Mouse (Mus musculus) heart, adult 9 months (tissue): ENCODE results near the gene Igll1.
"Not testable (repeated sequence)": the region's sequence is repeated elsewhere in the genome, so short reads cannot be mapped to it uniquely, and the experiment has no call there.

ENCODE experiments used
- DNase-seq, 2 experiments: peaks; one replicate each; pipeline ENCODE4 v3.0.0; 2022; ENCODE audit warnings: low spot score in 2 of 2

Gene Igll1

DNA sequence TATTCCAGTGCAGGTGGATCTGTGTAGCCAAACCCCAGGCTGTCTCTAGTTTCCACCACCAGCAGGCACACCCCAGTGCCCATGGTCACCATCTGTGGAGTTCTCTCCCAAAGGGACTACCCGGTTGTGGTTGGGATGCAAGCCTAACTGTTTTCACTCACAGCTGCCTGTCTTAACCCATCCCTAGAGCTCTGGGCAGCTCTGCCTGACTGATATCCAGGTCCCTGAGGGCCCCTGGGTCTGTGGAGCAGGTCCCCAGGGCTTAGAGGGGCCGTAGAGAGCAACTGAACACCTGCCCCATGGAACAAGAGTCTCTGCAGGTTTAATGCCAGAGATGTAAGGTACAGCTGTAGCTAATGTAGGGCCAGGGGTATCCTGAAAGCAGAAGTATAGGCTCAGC lies at the start of gene Igll1:
Igll1 (minus strand) TSS at position 8 of the 400 bp plus-strand sequence.
- DNase-seq = no peak

DNA sequence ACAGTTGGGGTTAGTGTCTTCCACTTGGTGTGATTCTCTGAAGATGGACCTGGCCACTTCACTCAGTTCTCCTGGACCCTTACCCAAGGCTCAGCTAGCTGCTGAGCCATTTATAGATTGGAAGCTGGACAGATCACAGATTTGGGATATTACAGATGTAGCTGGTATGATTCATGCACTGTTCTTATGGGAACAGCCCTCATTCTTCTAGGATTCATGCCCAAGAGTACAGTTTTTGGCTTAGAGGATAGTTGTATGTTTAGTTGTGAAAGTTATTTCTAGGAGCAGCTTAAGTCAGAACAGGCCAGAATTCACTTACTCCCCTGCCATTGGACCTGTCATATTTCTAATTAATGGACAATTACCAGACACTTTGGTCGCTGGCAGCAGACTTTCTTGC lies 49.7 kb upstream of the Igll1 start:
- no peak for DNase-seq

GRCm38 (mm10) chr16:16911641-16912597 lies 48.1 kb upstream of the Igll1 start:
- DNase-seq = peak; percentile 72 to 75

- DNase-seq = peak; percentile 89 to 95
Measured at GRCm38 (mm10) chr16:16907799-16908198, 44.0 kb upstream of the Igll1 start.

DNA sequence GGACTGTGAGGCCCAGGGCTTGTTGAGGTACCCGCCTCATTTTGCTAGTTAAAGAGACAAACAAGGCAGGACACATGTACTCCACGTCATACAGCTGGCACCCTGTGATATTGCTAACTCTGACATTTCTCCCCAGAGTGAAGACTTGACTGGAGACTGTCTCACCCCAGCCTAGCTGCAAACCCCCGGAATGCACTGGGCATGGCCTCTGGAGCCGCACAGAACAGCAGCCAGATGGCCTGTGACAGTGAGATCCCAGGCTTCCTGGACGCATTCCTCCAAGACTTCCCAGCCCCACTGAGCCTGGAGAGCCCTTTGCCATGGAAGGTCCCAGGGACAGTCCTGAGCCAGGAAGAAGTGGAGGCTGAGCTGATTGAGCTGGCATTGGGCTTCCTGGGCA lies 39.4 kb upstream of the Igll1 start:
- no peak for DNase-seq

DNA sequence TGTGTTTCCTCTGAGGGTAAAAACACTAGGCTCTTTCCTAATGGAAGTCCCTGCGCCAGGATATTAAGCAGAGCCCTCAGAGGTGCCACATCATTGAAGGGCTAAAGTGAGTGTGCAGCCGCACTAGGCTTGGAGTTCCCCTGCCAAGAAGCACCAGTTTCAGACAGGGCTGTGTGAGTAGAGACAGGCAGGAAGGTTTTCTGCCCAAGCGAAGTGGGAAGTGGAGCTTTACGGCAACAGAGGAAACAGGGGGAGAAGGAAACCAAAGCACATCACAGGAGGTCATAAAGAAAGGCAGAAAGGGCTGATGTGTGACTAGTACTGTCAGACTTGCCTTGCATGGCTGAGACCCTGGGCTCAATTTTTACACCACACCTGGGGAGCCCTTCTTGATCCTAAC lies 38.5 kb upstream of the Igll1 start:
- no peak for DNase-seq

DNA sequence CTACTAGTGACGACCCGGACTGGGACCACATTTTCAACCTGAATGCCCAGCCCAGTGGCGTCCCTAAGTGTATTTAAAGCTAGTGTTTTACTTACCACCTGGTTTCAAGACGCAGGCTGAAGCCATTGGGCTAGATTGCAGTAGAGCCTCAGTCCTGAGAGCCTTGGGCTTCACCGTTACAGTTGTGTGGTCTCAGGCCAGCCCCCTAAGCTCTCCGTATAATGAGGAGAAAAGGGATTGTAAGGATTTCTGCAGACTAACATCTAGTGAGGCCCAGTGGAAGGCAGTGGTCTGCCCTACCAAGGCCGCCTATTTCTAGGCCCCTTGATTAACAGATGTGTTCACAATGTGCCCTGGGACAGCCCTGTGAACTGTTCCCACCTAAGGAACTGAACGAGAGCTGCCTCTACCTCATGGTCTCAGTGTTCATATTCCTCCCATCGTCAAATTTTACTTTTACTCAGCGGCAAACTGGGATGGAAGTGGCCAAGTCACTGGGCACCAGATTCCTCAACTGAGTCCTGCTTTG lies 33.3 kb upstream of the Igll1 start:
- no peak for DNase-seq

DNA sequence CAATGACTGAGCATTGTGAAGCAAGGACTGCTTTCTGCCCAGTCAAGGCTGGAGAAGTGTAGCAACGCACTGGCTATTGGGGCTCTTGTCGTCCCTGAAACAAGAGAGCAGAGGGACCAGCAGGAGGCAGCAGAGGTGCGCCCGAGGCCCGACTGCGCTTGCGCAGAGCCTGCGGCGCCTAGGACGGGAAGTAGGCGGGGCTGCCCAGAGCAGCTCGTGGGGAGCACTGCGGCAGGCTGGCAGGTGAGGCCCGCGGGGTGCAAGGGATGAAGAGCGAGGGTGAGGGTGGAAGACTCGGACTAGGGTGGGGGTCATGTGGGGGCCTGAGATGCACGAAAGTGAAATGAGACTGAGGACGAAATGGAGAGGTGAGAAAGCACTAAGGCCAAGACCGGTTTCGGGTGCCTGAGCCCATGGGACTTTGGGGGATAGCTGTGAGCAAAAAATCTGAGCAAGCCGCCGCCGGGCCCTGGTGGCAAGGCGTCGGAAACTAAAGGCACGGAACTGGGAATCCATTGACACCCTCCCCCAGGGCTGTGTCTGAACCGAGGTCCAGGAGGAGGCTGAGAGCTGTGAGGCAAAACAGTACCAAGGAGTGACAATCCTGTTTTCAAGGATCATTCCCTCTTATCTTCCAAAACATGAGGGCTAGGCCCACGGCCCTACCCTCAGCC lies 32.7 kb upstream of the Igll1 start, which contains the start of gene Ppm1f:
Ppm1f (plus strand) TSS at position 88 of the 674 bp plus-strand sequence.
- DNase-seq = peak; percentile 92 to 94

GRCm38 (mm10) chr16:16896015-16896381 lies 32.2 kb upstream of the Igll1 start:
- no peak for DNase-seq

DNA sequence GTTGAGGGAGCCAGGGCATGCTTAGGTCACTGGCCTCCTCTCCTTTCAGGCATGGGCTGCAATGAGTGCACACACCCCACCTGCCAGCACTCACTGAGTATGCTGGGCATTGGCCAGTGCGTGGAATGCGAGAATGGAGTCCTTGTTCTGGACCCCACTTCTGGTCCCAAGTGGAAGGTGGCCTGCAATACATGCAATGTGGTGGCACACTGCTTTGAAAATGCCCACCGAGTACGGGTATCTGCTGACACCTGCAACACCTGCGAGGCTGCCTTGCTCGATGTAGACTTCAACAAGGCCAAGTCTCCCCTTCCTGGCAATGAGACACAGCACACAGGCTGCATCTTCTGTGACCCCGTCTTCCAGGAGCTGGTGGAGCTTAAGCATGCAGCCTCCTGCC lies 28.6 kb upstream of the Igll1 start:
- no peak for DNase-seq

DNA sequence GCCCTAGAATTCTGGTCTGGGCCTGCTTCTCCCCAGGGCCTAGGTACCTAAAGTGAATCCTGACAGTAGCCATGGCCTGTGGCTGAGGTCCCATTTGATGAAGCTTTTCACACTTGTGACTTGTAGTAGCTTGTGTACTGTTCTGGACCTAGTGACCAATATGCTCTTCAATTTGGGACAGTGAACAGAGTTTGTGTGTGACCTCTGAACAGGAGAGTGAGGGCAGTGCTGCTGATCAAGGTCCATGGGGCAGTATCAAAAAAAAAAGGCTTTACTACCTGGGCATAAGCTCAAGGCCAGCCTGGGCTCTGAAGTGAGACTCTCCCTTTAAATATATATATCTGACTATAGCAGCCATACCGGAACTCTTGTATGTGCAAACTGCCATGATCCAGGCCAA lies 24.6 kb upstream of the Igll1 start:
- no peak for DNase-seq

DNA sequence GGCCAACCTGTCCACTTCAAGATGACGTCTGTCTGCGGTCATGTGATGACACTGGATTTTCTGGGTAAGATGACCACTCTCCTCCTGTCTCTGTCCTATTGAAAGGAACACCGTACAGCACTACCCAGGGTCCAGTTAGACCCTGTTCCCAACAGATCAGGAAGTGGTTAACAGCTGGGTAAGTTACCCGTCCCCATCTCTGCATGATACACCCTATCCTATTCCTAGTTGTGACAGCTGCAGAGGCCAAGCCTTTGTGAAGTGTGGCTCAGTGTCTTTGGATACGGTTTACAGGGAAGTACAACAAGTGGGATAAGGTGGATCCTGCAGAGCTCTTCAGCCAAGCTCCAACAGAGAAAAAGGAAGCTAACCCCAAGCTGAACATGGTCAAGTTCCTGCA lies 15.2 kb upstream of the Igll1 start:
- DNase-seq = no peak

GRCm38 (mm10) chr16:16870617-16871331 lies 7.0 kb upstream of the Igll1 start, which contains the start of the genes Top3b and Vpreb1:
Top3b (plus strand) TSS chr16:16870736.
Vpreb1 (minus strand) TSS chr16:16870843.
- DNase-seq = peak; percentile 88 to 89

GRCm38 (mm10) chr16:16870241-16870616 lies 6.4 kb upstream of the Igll1 start:
- DNase-seq = no peak

DNA sequence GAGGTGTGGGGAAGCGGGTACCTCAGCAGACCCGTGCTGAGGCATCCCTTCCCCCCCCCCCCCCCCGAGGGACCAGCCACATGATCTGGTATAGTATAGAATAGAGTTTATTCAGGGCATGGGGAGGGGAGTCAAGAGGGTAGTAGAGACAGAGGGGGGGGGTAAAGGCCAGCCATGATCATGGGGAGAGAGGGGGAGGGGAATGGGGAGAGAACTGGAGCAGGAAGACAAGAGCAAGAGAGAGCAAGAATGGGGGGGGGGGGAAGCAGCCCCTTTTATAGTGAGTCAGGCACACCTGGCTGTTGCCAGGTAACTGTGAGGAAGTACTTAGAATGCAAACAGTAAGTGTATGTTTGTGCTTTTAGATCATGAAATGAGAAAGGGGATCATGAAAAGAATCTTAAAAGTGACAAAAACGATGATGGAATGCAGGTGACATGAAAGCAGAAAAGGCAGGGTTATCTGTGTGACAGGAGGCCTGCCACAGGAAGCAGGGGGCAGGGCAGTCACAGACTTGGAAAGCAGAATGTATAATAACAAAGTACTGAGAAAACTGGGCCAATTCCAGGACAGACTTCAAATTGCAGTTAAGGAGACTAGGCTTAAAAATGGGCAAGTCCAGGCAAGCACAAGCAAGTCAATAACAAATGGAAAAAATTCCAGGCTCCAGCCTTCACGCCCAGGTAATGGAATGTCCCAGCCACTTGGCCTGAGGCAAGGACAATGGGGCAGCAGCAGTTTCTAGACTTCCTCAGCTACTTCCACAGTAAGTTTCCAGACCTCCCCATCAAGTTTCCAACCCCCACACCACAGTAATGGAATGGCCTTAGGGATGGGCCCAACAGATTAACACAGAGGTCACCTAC lies 2.1 kb upstream of the Igll1 start:
- peak; percentile 7 to 18 for DNase-seq

DNA sequence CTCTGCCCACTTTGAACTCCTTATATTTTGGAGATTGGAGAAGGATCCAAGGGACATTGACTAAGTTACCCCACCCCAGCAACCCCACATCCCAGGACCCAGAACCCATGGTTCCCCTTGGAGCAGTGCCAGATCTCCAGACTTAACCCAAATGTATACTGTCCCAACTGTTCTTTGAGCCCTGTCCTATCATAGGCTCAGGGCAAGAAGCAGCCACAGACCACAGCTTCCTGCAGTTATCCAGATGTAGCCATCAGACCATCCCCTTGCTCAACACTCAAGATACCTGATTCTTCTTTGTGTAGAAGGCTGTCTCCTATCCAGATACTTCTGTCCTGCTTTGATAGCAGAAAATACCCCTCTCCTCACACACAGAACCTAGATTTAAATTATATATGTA lies 1.4 kb upstream of the Igll1 start:
- no peak for DNase-seq

DNA sequence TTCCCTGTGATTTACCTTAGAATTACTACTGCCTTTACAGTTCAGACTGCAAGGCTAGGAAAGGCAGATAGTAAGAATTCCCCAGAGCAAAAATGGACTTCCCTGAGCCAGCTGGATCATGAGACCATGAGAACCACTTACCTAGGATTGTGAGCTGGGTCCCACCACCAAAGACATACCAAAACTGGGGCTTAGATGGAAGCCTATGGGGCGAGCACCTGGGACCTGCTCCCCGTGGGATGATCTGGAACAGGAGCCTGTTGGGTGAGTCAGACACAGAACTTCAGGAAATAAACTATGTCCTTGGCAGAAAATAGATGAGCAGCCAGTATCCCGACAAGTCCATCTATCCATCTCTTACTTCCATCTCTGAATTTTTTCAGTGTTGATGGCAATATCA lies 1.5 kb downstream of the Igll1 start:
- no peak for DNase-seq

GRCm38 (mm10) chr16:16856731-16857476 lies 6.9 kb downstream of the Igll1 start:
- DNase-seq = no peak

DNA sequence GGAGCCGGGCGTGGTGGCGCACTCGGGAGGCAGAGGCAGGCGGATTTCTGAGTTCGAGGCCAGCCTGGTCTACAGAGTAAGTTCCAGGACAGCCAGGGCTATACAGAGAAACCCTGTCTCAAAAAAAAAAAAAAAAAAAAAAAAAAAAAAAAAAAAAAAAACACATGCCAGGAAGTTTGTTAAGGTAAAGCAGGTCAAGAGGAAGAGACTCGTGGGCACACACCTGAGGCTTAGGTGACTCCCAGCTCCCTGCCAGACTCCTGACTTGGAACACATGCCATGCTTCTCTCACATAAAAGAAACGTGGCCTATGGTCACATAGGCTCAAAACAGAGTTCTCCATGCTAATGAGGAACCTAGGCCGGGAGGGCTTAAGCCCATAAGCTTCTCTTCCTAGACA lies 7.7 kb downstream of the Igll1 start:
- not testable (repeated sequence) for DNase-seq

DNA sequence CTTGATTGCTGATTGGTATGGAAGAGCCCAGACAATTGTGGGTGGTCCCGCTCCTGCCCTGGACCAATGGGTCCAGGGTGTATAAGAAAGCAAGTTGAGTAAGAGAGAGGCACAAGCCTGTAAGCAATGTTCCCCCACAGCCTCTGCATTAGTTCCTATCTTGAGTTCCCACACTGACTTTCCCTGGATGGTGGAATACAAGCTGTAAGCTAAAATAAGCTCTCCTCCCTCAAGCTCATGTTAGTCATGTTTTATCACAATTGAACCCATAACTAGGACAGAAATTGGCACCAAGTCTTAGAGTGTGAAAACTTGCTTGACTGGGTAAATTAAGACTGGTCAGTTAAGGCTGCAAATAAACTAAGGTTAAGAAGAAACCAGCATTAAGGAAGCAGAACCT lies 8.2 kb downstream of the Igll1 start:
- DNase-seq = no peak
